Mouse (Mus musculus) activated CD4-positive, CD25-positive, alpha-beta regulatory T cell, adult 4 months (primary cell): Measurements from ENCODE around the gene Clk4. TPM values are rescaled to one million over a fixed set of nuclear protein-coding genes. Genes with fewer than 3 reads are reported as not detected.

Source experiments
- ATAC-seq: one replicate; pipeline ENCODE4 v1.8.0; 2017
- polyA plus RNA-seq, 2 experiments: library from polyadenylated mRNA; unstranded; fragments of 100-300 nt; shearing (Covaris generic); gene quantifications; one replicate each; pipeline ENCODE4 v1.2.1; 2017

Gene Clk4
- 100 to 1,000 TPM; 154 to 164 TPM for polyA plus RNA-seq

- no peak for ATAC-seq
Measured at GRCm38 (mm10) chr11:51261680-51262219, at the start of gene Clk4. Gene Clk4 (plus strand): TSS chr11:51261730.

- no peak for ATAC-seq
Measured at GRCm38 (mm10) chr11:51214021-51214420, 47.5 kb upstream of the Clk4 start.

GRCm38 (mm10) chr11:51219396-51219980 lies 42.0 kb upstream of the Clk4 start:
- ATAC-seq = no peak

GRCm38 (mm10) chr11:51220308-51220707 lies 41.2 kb upstream of the Clk4 start, which contains the start of gene Gm12569:
Gene Gm12569 (plus strand): TSS chr11:51220473.
- no peak for ATAC-seq

GRCm38 (mm10) chr11:51227104-51227503 lies 34.4 kb upstream of the Clk4 start:
- no peak for ATAC-seq

- no peak for ATAC-seq
Measured at GRCm38 (mm10) chr11:51234626-51235025, 26.9 kb upstream of the Clk4 start.

GRCm38 (mm10) chr11:51242897-51243296 lies 18.6 kb upstream of the Clk4 start:
- ATAC-seq = no peak

- no peak for ATAC-seq
Measured at GRCm38 (mm10) chr11:51257006-51257405, 4.5 kb upstream of the Clk4 start.

GRCm38 (mm10) chr11:51262342-51263285 lies 1.1 kb downstream of the Clk4 start, which contains the start of gene BC049762:
Gene BC049762 (minus strand): TSS chr11:51263046.
- ATAC-seq = peak; percentile 88

- no peak for ATAC-seq
Measured at GRCm38 (mm10) chr11:51263286-51263831, 1.8 kb downstream of the Clk4 start.

GRCm38 (mm10) chr11:51264352-51264751 lies 2.8 kb downstream of the Clk4 start:
- ATAC-seq = no peak

- no peak for ATAC-seq
Measured at GRCm38 (mm10) chr11:51265326-51265725, 3.8 kb downstream of the Clk4 start.

- ATAC-seq = no peak
Measured at GRCm38 (mm10) chr11:51274418-51274817, 12.9 kb downstream of the Clk4 start.

GRCm38 (mm10) chr11:51289564-51290041 lies 28.1 kb downstream of the Clk4 start, which contains the start of gene Col23a1:
Gene Col23a1 (plus strand): TSS chr11:51289920.
- ATAC-seq = no peak

- no peak for ATAC-seq
Measured at GRCm38 (mm10) chr11:51290066-51290955, 28.8 kb downstream of the Clk4 start.

GRCm38 (mm10) chr11:51293956-51294530 lies 32.5 kb downstream of the Clk4 start:
- no peak for ATAC-seq

GRCm38 (mm10) chr11:51295742-51296141 lies 34.2 kb downstream of the Clk4 start:
- ATAC-seq = no peak

- ATAC-seq = no peak
Measured at GRCm38 (mm10) chr11:51298691-51299090, 37.2 kb downstream of the Clk4 start.

- ATAC-seq = no peak
Measured at GRCm38 (mm10) chr11:51302396-51302795, 40.9 kb downstream of the Clk4 start.

- ATAC-seq = no peak
Measured at GRCm38 (mm10) chr11:51303981-51304553, 42.5 kb downstream of the Clk4 start.

- ATAC-seq = no peak
Measured at GRCm38 (mm10) chr11:51308306-51308705, 46.8 kb downstream of the Clk4 start.
